Mouse (Mus musculus): ENCODE data around the gene Bcl2l1.

The Bcl2l1 gene

GRCm38 (mm10) chr2:152784640-152785039 is 46.9 kb downstream of the Bcl2l1 start:
- in situ Hi-C loops (cut with MboI; ENCODE audit: low pct_unique_long_range_greater_than_20kb in 1 of 2, low sequenced_read_pairs in 2 of 2, unreplicated experiment in 1 of 2), result no loop called here

- in situ Hi-C loops (cut with MboI; ENCODE audit: low pct_unique_long_range_greater_than_20kb in 1 of 2, low sequenced_read_pairs in 2 of 2, unreplicated experiment in 1 of 2), result no loop called here
Observed at GRCm38 (mm10) chr2:152783241-152783640, 48.3 kb downstream of the Bcl2l1 start.

- in situ Hi-C loops (cut with MboI; ENCODE audit: low pct_unique_long_range_greater_than_20kb in 1 of 2, low sequenced_read_pairs in 2 of 2, unreplicated experiment in 1 of 2), result no loop called here
Observed at GRCm38 (mm10) chr2:152782656-152783055, 48.9 kb downstream of the Bcl2l1 start.

GRCm38 (mm10) chr2:152781031-152781711 is 50.4 kb downstream of the Bcl2l1 start:
- in situ Hi-C loops (cut with MboI; ENCODE audit: low pct_unique_long_range_greater_than_20kb in 1 of 2, low sequenced_read_pairs in 2 of 2, unreplicated experiment in 1 of 2), result no loop called here

GRCm38 (mm10) chr2:152780466-152780865 is 51.1 kb downstream of the Bcl2l1 start:
- in situ Hi-C loops (cut with MboI; ENCODE audit: low pct_unique_long_range_greater_than_20kb in 1 of 2, low sequenced_read_pairs in 2 of 2, unreplicated experiment in 1 of 2), result no loop called here

GRCm38 (mm10) chr2:152777081-152777480 is 54.4 kb downstream of the Bcl2l1 start:
- in situ Hi-C loops (cut with MboI; ENCODE audit: low pct_unique_long_range_greater_than_20kb in 1 of 2, low sequenced_read_pairs in 2 of 2, unreplicated experiment in 1 of 2), result no loop called here

- in situ Hi-C loops (cut with MboI; ENCODE audit: low pct_unique_long_range_greater_than_20kb in 1 of 2, low sequenced_read_pairs in 2 of 2, unreplicated experiment in 1 of 2), result no loop called here
Observed at GRCm38 (mm10) chr2:152776435-152776834, 55.1 kb downstream of the Bcl2l1 start.

- in situ Hi-C loops (cut with MboI; ENCODE audit: low pct_unique_long_range_greater_than_20kb in 1 of 2, low sequenced_read_pairs in 2 of 2, unreplicated experiment in 1 of 2), result no loop called here
Observed at GRCm38 (mm10) chr2:152776019-152776418, 55.5 kb downstream of the Bcl2l1 start.

GRCm38 (mm10) chr2:152775357-152775756 is 56.2 kb downstream of the Bcl2l1 start:
- in situ Hi-C loops (cut with MboI; ENCODE audit: low pct_unique_long_range_greater_than_20kb in 1 of 2, low sequenced_read_pairs in 2 of 2, unreplicated experiment in 1 of 2), result no loop called here

- in situ Hi-C loops (cut with MboI; ENCODE audit: low pct_unique_long_range_greater_than_20kb in 1 of 2, low sequenced_read_pairs in 2 of 2, unreplicated experiment in 1 of 2), result no loop called here
Observed at GRCm38 (mm10) chr2:152772231-152772630, 59.3 kb downstream of the Bcl2l1 start.

- in situ Hi-C loops (cut with MboI; ENCODE audit: low pct_unique_long_range_greater_than_20kb in 1 of 2, low sequenced_read_pairs in 2 of 2, unreplicated experiment in 1 of 2), result no loop called here
Observed at GRCm38 (mm10) chr2:152771571-152771970, 60.0 kb downstream of the Bcl2l1 start.

- in situ Hi-C loops (cut with MboI; ENCODE audit: low pct_unique_long_range_greater_than_20kb in 1 of 2, low sequenced_read_pairs in 2 of 2, unreplicated experiment in 1 of 2), result loop anchor here (5.0 kb wide), 2 partner anchors 63 to 68 kb away; partner anchors contain the start of gene Bcl2l1 (in 1 of the 2)
Observed at GRCm38 (mm10) chr2:152769677-152770076, 61.9 kb downstream of the Bcl2l1 start.

- in situ Hi-C loops (cut with MboI; ENCODE audit: low pct_unique_long_range_greater_than_20kb in 1 of 2, low sequenced_read_pairs in 2 of 2, unreplicated experiment in 1 of 2), result loop anchor here (5.0 kb wide), 2 partner anchors 65 to 70 kb away; partner anchors contain the start of gene Bcl2l1 (in 1 of the 2)
Observed at GRCm38 (mm10) chr2:152767618-152768271, 63.8 kb downstream of the Bcl2l1 start.

GRCm38 (mm10) chr2:152766387-152767123 is 65.0 kb downstream of the Bcl2l1 start:
- in situ Hi-C loops (cut with MboI; ENCODE audit: low pct_unique_long_range_greater_than_20kb in 1 of 2, low sequenced_read_pairs in 2 of 2, unreplicated experiment in 1 of 2), result loop anchor here (5.0 kb wide), 2 partner anchors 66 to 71 kb away; partner anchors contain the start of gene Bcl2l1 (in 1 of the 2)

- in situ Hi-C loops (cut with MboI; ENCODE audit: low pct_unique_long_range_greater_than_20kb in 1 of 2, low sequenced_read_pairs in 2 of 2, unreplicated experiment in 1 of 2), result loop anchor here (5.0 kb wide), 2 partner anchors 67 to 72 kb away; partner anchors contain the start of gene Bcl2l1 (in 1 of the 2)
Observed at GRCm38 (mm10) chr2:152765045-152765674, 66.4 kb downstream of the Bcl2l1 start.

GRCm38 (mm10) chr2:152764172-152765044 is 67.1 kb downstream of the Bcl2l1 start:
- in situ Hi-C loops (cut with MboI; ENCODE audit: low pct_unique_long_range_greater_than_20kb in 1 of 2, low sequenced_read_pairs in 2 of 2, unreplicated experiment in 1 of 2), result loop anchor here (5.0 kb wide), 2 partner anchors 68 to 73 kb away; partner anchors contain the start of gene Bcl2l1 (in 1 of the 2)

- in situ Hi-C loops (cut with MboI; ENCODE audit: low pct_unique_long_range_greater_than_20kb in 1 of 2, low sequenced_read_pairs in 2 of 2, unreplicated experiment in 1 of 2), result no loop called here
Observed at GRCm38 (mm10) chr2:152763310-152763709, 68.2 kb downstream of the Bcl2l1 start.

- in situ Hi-C loops (cut with MboI; ENCODE audit: low pct_unique_long_range_greater_than_20kb in 1 of 2, low sequenced_read_pairs in 2 of 2, unreplicated experiment in 1 of 2), result no loop called here
Observed at GRCm38 (mm10) chr2:152758351-152758750, 73.2 kb downstream of the Bcl2l1 start.
